In the genomic region with DNA sequence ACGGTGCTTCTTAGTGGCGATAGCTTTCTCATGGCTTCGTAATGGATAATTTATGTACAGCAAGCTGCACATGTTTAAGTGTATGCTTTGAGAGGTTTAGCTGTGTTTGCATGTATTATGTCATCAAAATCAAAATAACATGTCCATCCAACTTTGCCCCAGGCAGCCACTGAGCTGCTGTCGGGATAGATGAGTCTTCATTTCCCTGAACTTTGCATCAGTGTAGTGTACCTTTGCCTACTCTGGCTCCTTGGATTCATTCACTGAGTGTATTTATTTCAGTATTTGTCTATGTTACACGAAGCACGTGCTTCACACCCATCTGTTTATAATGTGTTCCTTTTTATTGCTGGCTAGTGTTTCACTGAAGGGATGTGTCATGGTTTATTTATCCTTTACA, we compare ENCODE assay signal across 21 mouse cellular contexts. TPM values are rescaled to one million over a fixed set of nuclear protein-coding genes. Genes with fewer than 3 reads are reported as not detected.
DNase-seq lines count a peak whose midpoint lies in the region; ATAC-seq and TF ChIP-seq lines count a peak whose summit lies in the region.
"Had no signal": no experiment of that assay in that cellular context is flagged by ENCODE, and none has a peak within 500 bp of the region (broad histone marks: within the 10 kb centered on the region; RNA-seq: fewer than 3 reads in every experiment).

No protein-coding gene starts in this region.

- TF ChIP-seq CTCF in forebrain, postnatal 0 days (IDR thresholded peaks at IDR 0.05; ENCODE audit: low read depth) = no peak
- no peak for TF ChIP-seq CTCF in intestine, postnatal 0 days (IDR thresholded peaks at IDR 0.05; ENCODE audit: low read depth)
- no peak for TF ChIP-seq CTCF in small intestine, adult 2 months (IDR thresholded peaks at IDR 0.05; ENCODE audit: extremely low read depth, insufficient read length, insufficient replicate concordance, low read depth, low read length)

- TF ChIP-seq POLR2A in small intestine, adult 2 months (IDR thresholded peaks at IDR 0.05; ENCODE audit: low read depth, low read length) = no peak

- H3K27me3 ChIP-seq in forebrain, postnatal 0 days (ENCODE audit: insufficient read depth, low read length) = no peaks in the 10 kb centered on the region
- H3K27me3 ChIP-seq in forebrain, embryonic 10.5 days (ENCODE audit: poor library complexity, severe bottlenecking) = no peaks in the 10 kb centered on the region
- no peaks in the 10 kb centered on the region for H3K27me3 ChIP-seq in intestine, postnatal 0 days (replicated peaks; ENCODE audit: control insufficient read depth, insufficient read depth, low read length)
- no peaks in the 10 kb centered on the region for H3K27me3 ChIP-seq in intestine, embryonic 15.5 days (replicated peaks)
- no peaks in the 10 kb centered on the region for H3K27me3 ChIP-seq in small intestine, adult 2 months (ENCODE audit: control insufficient read depth, insufficient read depth, low read length)
- H3K27me3 ChIP-seq: embryonic facial prominence, embryonic 13.5 days; embryonic facial prominence, embryonic 15.5 days; forebrain, embryonic 13.5 days; forebrain, embryonic 15.5 days had no signal

- H3K9ac ChIP-seq in forebrain, postnatal 0 days = no peak overlapping the region
- no peak overlapping the region for H3K9ac ChIP-seq in intestine, postnatal 0 days (ENCODE audit: low read depth, low read length)
- H3K9ac ChIP-seq in intestine, embryonic 15.5 days = no peak overlapping the region
- H3K9ac ChIP-seq: embryonic facial prominence, embryonic 13.5 days; embryonic facial prominence, embryonic 15.5 days; forebrain, embryonic 13.5 days; forebrain, embryonic 15.5 days had no signal

- no peaks in the 10 kb centered on the region for H3K9me3 ChIP-seq in forebrain, postnatal 0 days (ENCODE audit: low read length)
- no peaks in the 10 kb centered on the region for H3K9me3 ChIP-seq in forebrain, embryonic 10.5 days
- no peaks in the 10 kb centered on the region for H3K9me3 ChIP-seq in intestine, postnatal 0 days (ENCODE audit: control insufficient read depth)
- no peaks in the 10 kb centered on the region for H3K9me3 ChIP-seq in intestine, embryonic 15.5 days
- H3K9me3 ChIP-seq: embryonic facial prominence, embryonic 13.5 days; embryonic facial prominence, embryonic 15.5 days; forebrain, embryonic 13.5 days; forebrain, embryonic 15.5 days; G1E had no signal

- DNase-seq in forebrain, postnatal 0 days = no peak
- no peak for DNase-seq in forebrain, embryonic 10.5 days (ENCODE audit: extremely low spot score, low spot score)
- peak; percentile 55 for DNase-seq in NIH3T3 (ENCODE audit: low read depth)
- DNase-seq in frontal cortex, adult 2 months (ENCODE audit: extremely low spot score in 1 of 2, low spot score in 1 of 2) = no peak
- no peak for DNase-seq in cerebellum, adult 9-10 months
- DNase-seq: adrenal gland, adult 8-10 months; cerebellum, adult 11-12 months; cerebellum, adult 2 months; cerebellum, adult 9-11 months; cerebellum, postnatal 14 days; cerebellum, postnatal 36 days; embryo, embryonic 11 days had no signal

- 62% methylated on average over 6 of the region's 6 CpGs for WGBS in forebrain, postnatal 0 days
- WGBS in forebrain, embryonic 10.5 days = 93% methylated on average over 6 of the region's 6 CpGs
- 56% methylated on average over 6 of the region's 6 CpGs for WGBS in intestine, postnatal 0 days
- WGBS in intestine, embryonic 15.5 days = 58% methylated on average over 6 of the region's 6 CpGs
- 51% methylated on average over 6 of the region's 6 CpGs for WGBS in small intestine, adult 2 months

- peaks cover 10% of the 10 kb centered on the region; the same call in 1 of the 2 replicates for H3K36me3 ChIP-seq in forebrain, postnatal 0 days (ENCODE audit: insufficient read depth)
- peaks cover 70% of the 10 kb centered on the region for H3K36me3 ChIP-seq in forebrain, embryonic 10.5 days (replicated peaks)
- peaks cover 8% of the 10 kb centered on the region; the same call in 1 of the 2 replicates for H3K36me3 ChIP-seq in intestine, postnatal 0 days (ENCODE audit: control insufficient read depth, insufficient read depth)
- H3K36me3 ChIP-seq in intestine, embryonic 15.5 days = no peaks in the 10 kb centered on the region
- H3K36me3 ChIP-seq in small intestine, adult 2 months (ENCODE audit: control insufficient read depth, insufficient read depth, low read length) = 0 out of 2 replicates have a peak, but pooled peaks cover 5% of the 10 kb centered on the region
- H3K36me3 ChIP-seq: embryonic facial prominence, embryonic 13.5 days; embryonic facial prominence, embryonic 15.5 days had no signal

- no peak overlapping the region for H3K4me2 ChIP-seq in forebrain, postnatal 0 days (ENCODE audit: low read depth)
- no peak overlapping the region for H3K4me2 ChIP-seq in intestine, postnatal 0 days (replicated peaks; ENCODE audit: low read depth)
- no peak overlapping the region for H3K4me2 ChIP-seq in intestine, embryonic 15.5 days (replicated peaks)
- H3K4me2 ChIP-seq: embryonic facial prominence, embryonic 13.5 days; embryonic facial prominence, embryonic 15.5 days; forebrain, embryonic 13.5 days; forebrain, embryonic 15.5 days had no signal

- no peak overlapping the region for H3K4me3 ChIP-seq in forebrain, postnatal 0 days (ENCODE audit: low read depth, low read length)
- no peak overlapping the region for H3K4me3 ChIP-seq in forebrain, embryonic 10.5 days
- no peak overlapping the region for H3K4me3 ChIP-seq in intestine, postnatal 0 days (ENCODE audit: low read depth, low read length)
- no peak overlapping the region for H3K4me3 ChIP-seq in intestine, embryonic 15.5 days (replicated peaks)
- H3K4me3 ChIP-seq in small intestine, adult 2 months (ENCODE audit: low read depth, low read length) = no peak overlapping the region
- H3K4me3 ChIP-seq: embryonic facial prominence, embryonic 13.5 days; embryonic facial prominence, embryonic 15.5 days; erythroblast, embryonic 14.5 days; forebrain, embryonic 13.5 days; forebrain, embryonic 15.5 days had no signal

- no peak overlapping the region for H3K27ac ChIP-seq in forebrain, postnatal 0 days (ENCODE audit: low read depth, low read length)
- H3K27ac ChIP-seq in forebrain, embryonic 10.5 days = no peak overlapping the region
- H3K27ac ChIP-seq in intestine, postnatal 0 days (ENCODE audit: low read depth, low read length) = peak overlapping the region; percentile 82
- no peak overlapping the region for H3K27ac ChIP-seq in intestine, embryonic 15.5 days
- H3K27ac ChIP-seq in small intestine, adult 2 months (ENCODE audit: insufficient read depth, low read depth, low read length) = 0 out of 2 replicates have a peak overlapping the region, but pooled peaks have one; percentile 16
- H3K27ac ChIP-seq: embryonic facial prominence, embryonic 13.5 days; embryonic facial prominence, embryonic 15.5 days; forebrain, embryonic 13.5 days; forebrain, embryonic 15.5 days had no signal

- peak; percentile 20; the same call in 1 of the 2 replicates for ATAC-seq in forebrain, postnatal 0 days
- no peak for ATAC-seq in intestine, postnatal 0 days
- ATAC-seq in intestine, embryonic 15.5 days = no peak
- ATAC-seq: forebrain, embryonic 13.5 days; forebrain, embryonic 15.5 days had no signal

- peaks cover 6% of the 10 kb centered on the region for H3K4me1 ChIP-seq in forebrain, postnatal 0 days (ENCODE audit: insufficient read depth)
- H3K4me1 ChIP-seq in forebrain, embryonic 10.5 days = peaks cover 11% of the 10 kb centered on the region
- H3K4me1 ChIP-seq in intestine, postnatal 0 days (replicated peaks; ENCODE audit: control insufficient read depth, insufficient read depth, low read length) = peaks cover 33% of the 10 kb centered on the region
- H3K4me1 ChIP-seq in intestine, embryonic 15.5 days (replicated peaks) = peaks cover 31% of the 10 kb centered on the region
- peaks cover 59% of the 10 kb centered on the region for H3K4me1 ChIP-seq in small intestine, adult 2 months (ENCODE audit: control insufficient read depth, insufficient read depth, insufficient read length, low read length)

RNA-seq across cellular contexts. Expression of a gene that starts 30.8 kb away (rescaled TPM):
- 17.9 and 22.1 TPM in 2 replicates for total RNA-seq in forebrain, postnatal 0 days (2014; rRNA removed)
- 9.5 and 13.1 TPM in 2 replicates for polyA plus RNA-seq in forebrain, postnatal 0 days (2015; fragmentation: Nextera tagmentation; extraction: Ambion mirVana)
- 19.6 and 21.2 TPM in 2 replicates for polyA plus RNA-seq in forebrain, embryonic 10.5 days (2016; fragmentation: Nextera tagmentation; extraction: Ambion mirVana)
- 15.3 and 18.4 TPM in 2 replicates for polyA plus RNA-seq in intestine, postnatal 0 days (2015; fragmentation: Nextera tagmentation; extraction: Ambion mirVana)
- polyA plus RNA-seq in intestine, embryonic 15.5 days (2015; fragmentation: Nextera tagmentation; extraction: Ambion mirVana) = 21.8 and 24.1 TPM in 2 replicates
- 8.1 and 18.5 TPM in 2 replicates for polyA plus RNA-seq in small intestine, adult 2 months (2012; rRNA removed)
- polyA plus RNA-seq in frontal cortex, adult 2 months (2012; rRNA removed) = 31.3 and 31.4 TPM in 2 replicates

Comparison
In these comparisons a context has a peak if more than half of its experiments do, and no peak if none do; other contexts are left out.
1. H3K27ac ChIP-seq: peak in intestine, postnatal 0 days (single experiment) and small intestine, adult 2 months (single experiment); none in forebrain, postnatal 0 days (single experiment), forebrain, embryonic 10.5 days (single experiment) and intestine, embryonic 15.5 days (single experiment).